Mouse (Mus musculus) ovary, postnatal 36 days (tissue): ENCODE measurements at regions not wholly inside any gene's neighbourhood (a gene's known extent, or its start where the extent isn't known, plus 50 kb on each side); places are given as distances from the start of the nearest gene placed in this dataset.

ENCODE experiments used
- DNase-seq: peaks from one replicate; pipeline ENCODE4 v3.0.0; 2022; ENCODE audit warnings: low spot score, mixed read lengths

DNA sequence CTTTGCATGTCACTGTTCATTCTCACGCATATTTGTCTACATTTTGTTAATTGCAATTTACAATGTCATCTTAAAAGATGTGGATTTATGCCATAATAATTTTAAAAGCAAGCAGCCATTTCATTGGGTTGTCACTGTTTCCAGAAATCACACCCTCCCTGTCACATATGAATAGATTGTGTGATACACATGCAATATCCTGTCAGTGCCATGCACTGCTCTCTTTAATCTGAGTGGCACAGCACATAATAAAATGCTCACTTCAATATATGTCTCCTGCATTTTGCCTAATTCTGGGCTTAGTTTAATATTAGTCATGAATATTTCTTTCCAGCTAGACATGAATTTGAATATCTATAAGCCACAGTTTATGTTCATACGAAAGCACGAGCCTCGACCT, 56.1 kb upstream of the 1700008P02Rik start:
- no peak for DNase-seq

- peak; percentile 14 for DNase-seq
Measured at GRCm38 (mm10) chr3:6675354-6675753, 55.1 kb upstream of the 1700008P02Rik start.
